Mouse (Mus musculus) limb, embryonic 13.5 days (tissue): ENCODE measurements at regions not wholly inside any gene's neighbourhood (a gene's known extent, or its start where the extent isn't known, plus 50 kb on each side); places are given as distances from the start of the nearest gene placed in this dataset.
A peak's percentile ranks its signal among the peaks of the same experiment; 100 is the strongest.
"Not testable (repeated sequence)": the region's sequence is repeated elsewhere in the genome, so short reads cannot be mapped to it uniquely, and the experiment has no call there.

ENCODE experiments used
- ATAC-seq: fragments of 200-750 bp; cut with Nextera tagmentation; 2 replicates; pipeline ENCODE4 v1.8.0; 2017; ENCODE audit warnings: low read depth, moderate number of reproducible peaks, moderate TSS enrichment; ENCODE audit not compliant: low FRiP score
- H3K27ac ChIP-seq: fragments of 300-500 bp; sonication (generic); 2 replicates; pipeline ENCODE4 v1.5.1; 2015; ENCODE audit warnings: inconsistent platforms, mild to moderate bottlenecking, moderate library complexity
- H3K27me3 ChIP-seq: fragments of 300-500 bp; sonication (generic); 2 replicates; pipeline ENCODE4 v1.6.1; 2015; ENCODE audit warnings: mild to moderate bottlenecking, inconsistent platforms
- H3K36me3 ChIP-seq: fragments of 300-500 bp; sonication (generic); 2 replicates; pipeline ENCODE4 v1.6.1; 2015; ENCODE audit warnings: inconsistent platforms, mild to moderate bottlenecking, moderate library complexity
- H3K4me1 ChIP-seq: fragments of 300-500 bp; sonication (generic); 2 replicates; pipeline ENCODE4 v1.6.1; 2015; ENCODE audit warnings: inconsistent platforms
- H3K4me2 ChIP-seq: fragments of 300-500 bp; sonication (generic); replicated peaks from 2 replicates; pipeline ENCODE4 v1.6.1; 2015; ENCODE audit warnings: inconsistent platforms, mild to moderate bottlenecking, moderate library complexity
- H3K4me3 ChIP-seq: fragments of 300-500 bp; sonication (generic); 2 replicates; pipeline ENCODE4 v1.5.1; 2015; ENCODE audit warnings: moderate library complexity, mild to moderate bottlenecking, inconsistent platforms
- H3K9ac ChIP-seq: fragments of 300-500 bp; sonication (generic); 2 replicates; pipeline ENCODE4 v1.6.1; 2015; ENCODE audit warnings: mild to moderate bottlenecking, inconsistent platforms
- H3K9me3 ChIP-seq: fragments of 300-500 bp; sonication (generic); 2 replicates; pipeline ENCODE4 v1.6.1; 2016; ENCODE audit warnings: inconsistent platforms
- WGBS: fragments of 180-500 bp; shearing (Covaris S2); methylation state at CpG from one replicate; pipeline ENCODE4 v1.1.7; 2015; 5-methylcytosine and 5-hydroxymethylcytosine counted together

GRCm38 (mm10) chr17:13654606-13655005 lies 105.7 kb upstream of the Afdn start:
- not testable (repeated sequence) for H3K4me2 ChIP-seq, H3K9ac ChIP-seq, H3K27ac ChIP-seq, H3K36me3 ChIP-seq, H3K4me3 ChIP-seq, ATAC-seq, H3K27me3 ChIP-seq, H3K9me3 ChIP-seq
- peaks cover 11% of the 10 kb centered on the region for H3K4me1 ChIP-seq
- WGBS, result 64% methylated on average over 1 of the region's 1 CpGs

- no peak overlapping the region for H3K4me3 ChIP-seq
- no peaks in the 10 kb centered on the region for H3K9me3 ChIP-seq
- peaks cover 11% of the 10 kb centered on the region for H3K4me1 ChIP-seq
- H3K27ac ChIP-seq, result no peak overlapping the region
- WGBS, result 39% methylated on average over 3 of the region's 3 CpGs
- no peaks in the 10 kb centered on the region for H3K27me3 ChIP-seq
- H3K9ac ChIP-seq, result no peak overlapping the region
- ATAC-seq, result no peak
- no peaks in the 10 kb centered on the region for H3K36me3 ChIP-seq
- H3K4me2 ChIP-seq, result peak overlapping the region; percentile 51
Observed at GRCm38 (mm10) chr17:13656065-13656464, 104.3 kb upstream of the Afdn start.

- no peak overlapping the region for H3K4me3 ChIP-seq
- H3K9ac ChIP-seq, result 0 out of 2 replicates have a peak overlapping the region, but pooled peaks have one; percentile 27
- no peak; the same call in 1 of the 2 replicates for ATAC-seq
- WGBS, result 4% methylated on average over 10 of the region's 15 CpGs
- H3K9me3 ChIP-seq, result no peaks in the 10 kb centered on the region
- peaks cover 11% of the 10 kb centered on the region for H3K4me1 ChIP-seq
- peak overlapping the region; percentile 51 for H3K4me2 ChIP-seq
- H3K27me3 ChIP-seq, result no peaks in the 10 kb centered on the region
- no peak overlapping the region for H3K27ac ChIP-seq
- H3K36me3 ChIP-seq, result no peaks in the 10 kb centered on the region
Observed at GRCm38 (mm10) chr17:13656485-13657181, 103.7 kb upstream of the Afdn start.

GRCm38 (mm10) chr17:13657182-13657562 lies 103.2 kb upstream of the Afdn start:
- no peak overlapping the region for H3K4me3 ChIP-seq
- H3K4me1 ChIP-seq, result peaks cover 11% of the 10 kb centered on the region
- no peak for ATAC-seq
- H3K4me2 ChIP-seq, result peak overlapping the region; percentile 51
- 0 out of 2 replicates have a peak overlapping the region, but pooled peaks have one; percentile 27 for H3K9ac ChIP-seq
- WGBS, result 41% methylated on average over 10 of the region's 10 CpGs
- no peaks in the 10 kb centered on the region; the same call in 1 of the 2 replicates for H3K27me3 ChIP-seq
- no peaks in the 10 kb centered on the region for H3K36me3 ChIP-seq
- no peak overlapping the region for H3K27ac ChIP-seq
- no peaks in the 10 kb centered on the region for H3K9me3 ChIP-seq

GRCm38 (mm10) chr17:13657656-13658292 lies 102.6 kb upstream of the Afdn start:
- H3K27ac ChIP-seq, result no peak overlapping the region
- no peak overlapping the region for H3K4me2 ChIP-seq
- H3K36me3 ChIP-seq, result no peaks in the 10 kb centered on the region
- ATAC-seq, result no peak
- 67% methylated on average over 9 of the region's 9 CpGs for WGBS
- H3K4me3 ChIP-seq, result no peak overlapping the region
- H3K9ac ChIP-seq, result no peak overlapping the region
- H3K9me3 ChIP-seq, result no peaks in the 10 kb centered on the region
- no peaks in the 10 kb centered on the region; the same call in 1 of the 2 replicates for H3K27me3 ChIP-seq
- H3K4me1 ChIP-seq, result peaks cover 11% of the 10 kb centered on the region

GRCm38 (mm10) chr17:13658321-13658978 lies 101.9 kb upstream of the Afdn start:
- Histone ChIP-seq H3K9ac (no peak overlapping the region), H3K27me3 (no peaks in the 10 kb centered on the region; the same call in 1 of the 2 replicates), H3K27ac (no peak overlapping the region), H3K36me3 (no peaks in the 10 kb centered on the region), H3K4me3 (no peak overlapping the region), H3K9me3 (no peaks in the 10 kb centered on the region), H3K4me1 (peaks cover 11% of the 10 kb centered on the region), H3K4me2 (no peak overlapping the region)
- ATAC-seq, result no peak
- WGBS, result 61% methylated on average over 3 of the region's 3 CpGs

GRCm38 (mm10) chr17:13659103-13659502 lies 101.2 kb upstream of the Afdn start:
- Histone ChIP-seq H3K9ac (no peak overlapping the region), H3K4me3 (no peak overlapping the region), H3K4me2 (no peak overlapping the region), H3K27ac (no peak overlapping the region), H3K27me3 (no peaks in the 10 kb centered on the region; the same call in 1 of the 2 replicates), H3K36me3 (no peaks in the 10 kb centered on the region), H3K9me3 (no peaks in the 10 kb centered on the region), H3K4me1 (peaks cover 11% of the 10 kb centered on the region)
- WGBS, result 44% methylated on average over 8 of the region's 8 CpGs
- ATAC-seq, result no peak

- Histone ChIP-seq H3K36me3 (no peaks in the 10 kb centered on the region), H3K4me3 (no peak overlapping the region), H3K9ac (no peak overlapping the region), H3K27me3 (no peaks in the 10 kb centered on the region; the same call in 1 of the 2 replicates), H3K4me1 (peaks cover 11% of the 10 kb centered on the region), H3K27ac (no peak overlapping the region), H3K9me3 (no peaks in the 10 kb centered on the region), H3K4me2 (no peak overlapping the region)
- 75% methylated on average over 4 of the region's 4 CpGs for WGBS
- no peak for ATAC-seq
Observed at GRCm38 (mm10) chr17:13659943-13660342, 100.4 kb upstream of the Afdn start.

GRCm38 (mm10) chr17:13661023-13661422 lies 99.3 kb upstream of the Afdn start:
- WGBS, result 75% methylated on average over 8 of the region's 8 CpGs
- no peak overlapping the region for H3K27ac ChIP-seq
- ATAC-seq, result no peak
- H3K4me2 ChIP-seq, result no peak overlapping the region
- no peak overlapping the region for H3K9ac ChIP-seq
- no peaks in the 10 kb centered on the region for H3K9me3 ChIP-seq
- H3K36me3 ChIP-seq, result no peaks in the 10 kb centered on the region
- H3K4me1 ChIP-seq, result peaks cover 11% of the 10 kb centered on the region
- H3K4me3 ChIP-seq, result no peak overlapping the region
- no peaks in the 10 kb centered on the region; the same call in 1 of the 2 replicates for H3K27me3 ChIP-seq

GRCm38 (mm10) chr17:13662152-13662551 lies 98.2 kb upstream of the Afdn start:
- peaks cover 1% of the 10 kb centered on the region for H3K4me1 ChIP-seq
- no peak overlapping the region for H3K4me3 ChIP-seq
- no peak overlapping the region for H3K9ac ChIP-seq
- no peaks in the 10 kb centered on the region for H3K9me3 ChIP-seq
- H3K4me2 ChIP-seq, result no peak overlapping the region
- ATAC-seq, result no peak
- 73% methylated on average over 4 of the region's 4 CpGs for WGBS
- H3K27ac ChIP-seq, result no peak overlapping the region
- no peaks in the 10 kb centered on the region; the same call in 1 of the 2 replicates for H3K27me3 ChIP-seq
- no peaks in the 10 kb centered on the region for H3K36me3 ChIP-seq
